ENCODE assay signal across 8 mouse cellular contexts in genomic region chr2:8754142-8754541, GRCm38 (mm10).
DNase-seq lines count a peak whose midpoint lies in the region; ATAC-seq and TF ChIP-seq lines count a peak whose summit lies in the region.

No protein-coding gene starts in this region.

- H3K27ac ChIP-seq in liver, embryonic 11.5 days (ENCODE audit: low read depth, low read length): no peak overlapping the region
- H3K27ac ChIP-seq in hindbrain, postnatal 0 days: no peak overlapping the region
- H3K27ac ChIP-seq in neural tube, embryonic 11.5 days (ENCODE audit: low read depth, low read length): no peak overlapping the region

- no peak overlapping the region for H3K9ac ChIP-seq in liver, embryonic 11.5 days (ENCODE audit: low read depth, low read length)
- H3K9ac ChIP-seq in hindbrain, postnatal 0 days (replicated peaks; ENCODE audit: low read length): no peak overlapping the region
- H3K9ac ChIP-seq in neural tube, embryonic 11.5 days (ENCODE audit: low read length): no peak overlapping the region

- in situ Hi-C loops in Patski (cut with MboI; ENCODE audit: low pct_unique_long_range_greater_than_20kb): loop anchor here (5.0 kb wide), 1 partner anchor 1258 kb away; no protein-coding TSS in a partner anchor

- peak; percentile 78 for TF ChIP-seq CTCF in Patski (IDR thresholded peaks at IDR 0.05)
- TF ChIP-seq CTCF in hindbrain, postnatal 0 days (IDR thresholded peaks at IDR 0.05; ENCODE audit: low read depth): peak; percentile 87

- no peaks in the 10 kb centered on the region for H3K4me1 ChIP-seq in liver, embryonic 11.5 days (replicated peaks; ENCODE audit: control insufficient read depth, insufficient read depth, low read length)
- no peaks in the 10 kb centered on the region for H3K4me1 ChIP-seq in hindbrain, postnatal 0 days (ENCODE audit: insufficient read depth, low read length)
- no peaks in the 10 kb centered on the region for H3K4me1 ChIP-seq in neural tube, embryonic 11.5 days (ENCODE audit: control insufficient read depth, insufficient read depth, low read length)

- POLR2A ChIA-PET in Patski (lab: Charles Lee): no interaction called here

- DNase-seq in liver (peak; percentile 3), Patski (ENCODE audit: low read depth, low spot score) (no peak)
- DNase-seq in liver, embryonic 11.5 days (ENCODE audit: low spot score): no peak
- DNase-seq in embryo, embryonic 11 days: peak; percentile 65
- DNase-seq in hindbrain, postnatal 0 days (ENCODE audit: low spot score): peak; percentile 77
- peak; percentile 27 for DNase-seq in left cerebral cortex, postnatal 4 days
- DNase-seq in neural tube, embryonic 11.5 days (ENCODE audit: low spot score): peak; percentile 31

- 12% methylated on average over 1 of the region's 1 CpGs for WGBS in liver, embryonic 11.5 days
- 5% methylated on average over 1 of the region's 1 CpGs for WGBS in hindbrain, postnatal 0 days
- WGBS in neural tube, embryonic 11.5 days: 16% methylated on average over 1 of the region's 1 CpGs

- no peak for ATAC-seq in liver, embryonic 11.5 days (replicated peaks; ENCODE audit: low FRiP score)
- ATAC-seq in Patski: no peak
- ATAC-seq in hindbrain, postnatal 0 days: peak; percentile 49; the same call in 1 of the 2 replicates
- ATAC-seq in neural tube, embryonic 11.5 days (ENCODE audit: insufficient read depth, low FRiP score, low TSS enrichment): peak; percentile 50; the same call in 1 of the 2 replicates
- ATAC-seq in monocyte, adult 5-6 weeks (replicated peaks; ENCODE audit: insufficient number of reproducible peaks, low FRiP score, low TSS enrichment, poor library complexity, severe bottlenecking): no peak

- H3K27me3 ChIP-seq in liver, embryonic 11.5 days (replicated peaks; ENCODE audit: control insufficient read depth, insufficient read depth, low read length): no peaks in the 10 kb centered on the region
- peaks cover 4% of the 10 kb centered on the region for H3K27me3 ChIP-seq in Patski
- no peaks in the 10 kb centered on the region for H3K27me3 ChIP-seq in hindbrain, postnatal 0 days (ENCODE audit: insufficient read depth, low read length)
- H3K27me3 ChIP-seq in neural tube, embryonic 11.5 days (ENCODE audit: control insufficient read depth, insufficient read depth, low read length): no peaks in the 10 kb centered on the region

- no peaks in the 10 kb centered on the region for H3K36me3 ChIP-seq in liver, embryonic 11.5 days (ENCODE audit: control insufficient read depth, insufficient read depth, low read length)
- H3K36me3 ChIP-seq in hindbrain, postnatal 0 days (ENCODE audit: insufficient read depth, low read length): no peaks in the 10 kb centered on the region
- H3K36me3 ChIP-seq in neural tube, embryonic 11.5 days (ENCODE audit: control insufficient read depth, insufficient read depth, low read length): no peaks in the 10 kb centered on the region

- intact Hi-C loops in left cerebral cortex, postnatal 4 days (cut with DNase I): loop anchor here (10.0 kb wide), 2 partner anchors 1131 to 1251 kb away; partner anchors contain the start of genes 4930412O13Rik and 9230102O04Rik

- H3K4me3 ChIP-seq in liver, embryonic 11.5 days (ENCODE audit: low read depth, low read length): no peak overlapping the region
- no peak overlapping the region for H3K4me3 ChIP-seq in hindbrain, postnatal 0 days (ENCODE audit: low read length)
- no peak overlapping the region for H3K4me3 ChIP-seq in neural tube, embryonic 11.5 days (ENCODE audit: low read depth, low read length)

- no peaks in the 10 kb centered on the region for H3K9me3 ChIP-seq in liver, embryonic 11.5 days (ENCODE audit: control insufficient read depth, low read length)
- H3K9me3 ChIP-seq in hindbrain, postnatal 0 days (ENCODE audit: low read length): no peaks in the 10 kb centered on the region
- H3K9me3 ChIP-seq in neural tube, embryonic 11.5 days (ENCODE audit: control insufficient read depth, low read length): no peaks in the 10 kb centered on the region

- no peak overlapping the region for H3K4me2 ChIP-seq in liver, embryonic 11.5 days
- H3K4me2 ChIP-seq in hindbrain, postnatal 0 days (ENCODE audit: low read depth, low read length): no peak overlapping the region
- no peak overlapping the region for H3K4me2 ChIP-seq in neural tube, embryonic 11.5 days (ENCODE audit: low read depth)

- CTCF ChIA-PET in Patski (lab: Charles Lee): interaction anchor here (1.6 kb wide), 1 partner anchor 742 kb away, joined by 3 read pairs; no protein-coding TSS in a partner anchor

Comparison
In these comparisons a context has a peak if more than half of its experiments do, and no peak if none do; other contexts are left out.
1. DNase-seq: peak in liver (single experiment), embryo, embryonic 11 days (single experiment), hindbrain, postnatal 0 days (single experiment), left cerebral cortex, postnatal 4 days (single experiment) and neural tube, embryonic 11.5 days (single experiment); none in liver, embryonic 11.5 days (single experiment) and Patski (single experiment).
2. ATAC-seq: peak in hindbrain, postnatal 0 days (single experiment) and neural tube, embryonic 11.5 days (single experiment); none in liver, embryonic 11.5 days (single experiment), Patski (single experiment) and monocyte, adult 5-6 weeks (single experiment).